Mouse (Mus musculus) lung, embryonic 16.5 days (tissue): Measurements from ENCODE around the gene Adcyap1r1. TPM values are rescaled to one million over a fixed set of nuclear protein-coding genes. Genes with fewer than 3 reads are reported as not detected.
A peak's percentile ranks its signal among the peaks of the same experiment; 100 is the strongest.

Experiments
- ATAC-seq: fragments of 200-750 bp; cut with Nextera tagmentation; 2 replicates; pipeline ENCODE4 v1.8.0; 2017; ENCODE audit warnings: low read depth, mild to moderate bottlenecking, moderate library complexity
- H3K27ac ChIP-seq: fragments of 300-500 bp; sonication (generic); 2 replicates; pipeline ENCODE4 v1.5.1; 2014; ENCODE audit warnings: mild to moderate bottlenecking, control low read depth, low read length
- H3K27me3 ChIP-seq: fragments of 300-500 bp; sonication (generic); 2 replicates; pipeline ENCODE4 v1.6.1; 2014; ENCODE audit warnings: low read depth, low read length, mixed read lengths; ENCODE audit not compliant: control insufficient read depth, insufficient read depth
- H3K36me3 ChIP-seq: fragments of 300-500 bp; sonication (generic); 2 replicates; pipeline ENCODE4 v1.6.1; 2014; ENCODE audit warnings: low read length; ENCODE audit not compliant: control insufficient read depth, insufficient read depth
- H3K4me1 ChIP-seq: fragments of 300-500 bp; sonication (generic); replicated peaks from 2 replicates; pipeline ENCODE4 v1.6.1; 2014; ENCODE audit warnings: low read length, mixed read lengths; ENCODE audit not compliant: control insufficient read depth, insufficient read depth
- H3K4me2 ChIP-seq: fragments of 300-500 bp; sonication (generic); 2 replicates; pipeline ENCODE4 v1.6.1; 2014; ENCODE audit warnings: low read depth, low read length, control low read depth
- H3K4me3 ChIP-seq: fragments of 300-500 bp; sonication (generic); 2 replicates; pipeline ENCODE4 v1.5.1; 2014; ENCODE audit warnings: mild to moderate bottlenecking, low read length, control low read depth
- H3K9ac ChIP-seq: fragments of 300-500 bp; sonication (generic); 2 replicates; pipeline ENCODE4 v1.6.1; 2014; ENCODE audit warnings: low read length, control low read depth
- H3K9me3 ChIP-seq: fragments of 300-500 bp; sonication (generic); 2 replicates; pipeline ENCODE4 v1.6.1; 2016; ENCODE audit warnings: low read length; ENCODE audit not compliant: control insufficient read depth
- whole genome bisulfite sequencing: fragments of 180-500 bp; shearing (Covaris S2); extraction: QIAGEN DNeasy Blood & Tissue Kit; methylation state at CpG from one replicate; pipeline ENCODE4 v1.1.7; 2014; 5-methylcytosine and 5-hydroxymethylcytosine counted together
- polyA plus RNA-seq: library from polyadenylated mRNA; unstranded; fragments of >200 nt; fragmentation: Nextera tagmentation; extraction: Ambion mirVana; gene quantifications from 2 replicates; pipeline ENCODE4 v1.2.1, GENCODE M21; 2015

Gene Adcyap1r1
- polyA plus RNA-seq, 1 experiment from 2014 or later: 0.58 TPM

DNA sequence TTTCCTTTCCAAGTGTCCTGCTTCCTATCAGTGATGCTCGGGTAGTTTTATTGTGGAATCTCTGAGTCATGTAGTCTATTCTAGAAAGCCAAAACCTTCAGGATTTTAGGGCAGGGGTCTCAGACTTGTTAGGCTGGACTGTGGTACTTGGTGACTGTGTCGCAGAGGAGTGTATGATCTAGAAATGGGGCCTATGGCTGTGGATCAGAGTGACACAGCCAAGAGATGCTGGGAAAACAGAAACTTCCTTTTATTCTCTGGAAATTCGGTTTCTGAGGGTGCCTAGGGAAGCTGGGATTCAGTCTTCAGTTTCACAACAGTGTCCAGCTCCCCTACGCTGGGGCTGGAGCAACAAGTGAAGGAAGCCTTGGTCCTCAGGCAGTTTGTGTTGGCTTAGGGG lies 7.1 kb upstream of the Adcyap1r1 start:
- no peak overlapping the region for H3K4me3 ChIP-seq
- H3K4me2 ChIP-seq: no peak overlapping the region
- H3K36me3 ChIP-seq: no peaks in the 10 kb centered on the region
- no peak overlapping the region for H3K27ac ChIP-seq
- H3K9me3 ChIP-seq: no peaks in the 10 kb centered on the region
- no peak overlapping the region for H3K9ac ChIP-seq
- H3K27me3 ChIP-seq: peaks cover 3% of the 10 kb centered on the region; the same call in 1 of the 2 replicates
- 44% methylated on average over 4 of the region's 4 CpGs for WGBS
- ATAC-seq: no peak
- H3K4me1 ChIP-seq: no peaks in the 10 kb centered on the region

GRCm38 (mm10) chr6:55448199-55448598 lies 3.6 kb upstream of the Adcyap1r1 start:
- peaks cover 35% of the 10 kb centered on the region for H3K27me3 ChIP-seq
- no peak overlapping the region for H3K4me3 ChIP-seq
- no peaks in the 10 kb centered on the region for H3K36me3 ChIP-seq
- H3K4me2 ChIP-seq: no peak overlapping the region
- peaks cover 3% of the 10 kb centered on the region; the same call in 1 of the 2 replicates for H3K4me1 ChIP-seq
- no peak overlapping the region for H3K9ac ChIP-seq
- no peak for ATAC-seq
- H3K27ac ChIP-seq: no peak overlapping the region
- 62% methylated on average over 9 of the region's 9 CpGs for WGBS
- no peaks in the 10 kb centered on the region for H3K9me3 ChIP-seq

GRCm38 (mm10) chr6:55448976-55449678 lies 2.7 kb upstream of the Adcyap1r1 start:
- no peaks in the 10 kb centered on the region for H3K9me3 ChIP-seq
- H3K9ac ChIP-seq: no peak overlapping the region
- peaks cover 3% of the 10 kb centered on the region; the same call in 1 of the 2 replicates for H3K4me1 ChIP-seq
- no peaks in the 10 kb centered on the region for H3K36me3 ChIP-seq
- H3K27me3 ChIP-seq: peaks cover 41% of the 10 kb centered on the region
- H3K4me2 ChIP-seq: no peak overlapping the region
- 74% methylated on average over 8 of the region's 8 CpGs for WGBS
- no peak overlapping the region for H3K27ac ChIP-seq
- no peak for ATAC-seq
- H3K4me3 ChIP-seq: no peak overlapping the region

GRCm38 (mm10) chr6:55452381-55452780 lies 603 bp downstream of the Adcyap1r1 start:
- Histone ChIP-seq H3K27ac (no peak overlapping the region), H3K27me3 (peaks cover 41% of the 10 kb centered on the region), H3K4me2 (peak overlapping the region; percentile 65), H3K4me3 (peak overlapping the region; percentile 47), H3K9me3 (no peaks in the 10 kb centered on the region), H3K9ac (no peak overlapping the region), H3K4me1 (peaks cover 3% of the 10 kb centered on the region; the same call in 1 of the 2 replicates), H3K36me3 (no peaks in the 10 kb centered on the region)
- 1% methylated on average over 24 of the region's 24 CpGs for WGBS
- ATAC-seq: no peak

- no peaks in the 10 kb centered on the region for H3K9me3 ChIP-seq
- no peak for ATAC-seq
- H3K36me3 ChIP-seq: no peaks in the 10 kb centered on the region
- H3K4me3 ChIP-seq: no peak overlapping the region
- H3K9ac ChIP-seq: no peak overlapping the region
- H3K4me2 ChIP-seq: no peak overlapping the region
- H3K27ac ChIP-seq: no peak overlapping the region
- 0% methylated on average over 1 of the region's 1 CpGs for WGBS
- peaks cover 3% of the 10 kb centered on the region; the same call in 1 of the 2 replicates for H3K4me1 ChIP-seq
- peaks cover 41% of the 10 kb centered on the region for H3K27me3 ChIP-seq
These were observed 1.8 kb downstream of the Adcyap1r1 start for GRCm38 (mm10) chr6:55453548-55453947.

DNA sequence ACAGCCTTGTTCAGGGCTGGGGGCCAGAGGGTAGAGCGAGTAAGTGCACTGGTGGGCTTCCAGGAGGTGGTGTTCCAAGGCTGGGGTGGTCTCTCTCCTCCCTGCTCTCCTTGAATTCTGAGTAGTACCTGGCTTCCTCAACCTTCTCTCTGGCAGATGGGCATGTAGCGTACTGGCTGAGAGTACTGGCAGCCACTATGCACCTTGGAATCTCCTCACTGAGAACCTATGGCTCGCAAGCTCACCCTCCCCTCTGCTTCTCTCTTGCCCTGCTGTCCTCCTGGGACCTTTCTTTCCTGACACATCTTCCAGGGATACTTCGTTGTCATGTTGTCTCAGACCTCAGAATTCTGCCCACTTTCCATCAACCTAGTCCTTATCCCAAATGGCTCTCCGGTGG lies 3.9 kb downstream of the Adcyap1r1 start:
- no peak overlapping the region for H3K27ac ChIP-seq
- H3K27me3 ChIP-seq: peaks cover 30% of the 10 kb centered on the region
- no peak for ATAC-seq
- H3K36me3 ChIP-seq: no peaks in the 10 kb centered on the region
- peaks cover 3% of the 10 kb centered on the region; the same call in 1 of the 2 replicates for H3K4me1 ChIP-seq
- H3K9ac ChIP-seq: no peak overlapping the region
- no peaks in the 10 kb centered on the region for H3K9me3 ChIP-seq
- no peak overlapping the region for H3K4me2 ChIP-seq
- no peak overlapping the region for H3K4me3 ChIP-seq
- WGBS: 75% methylated on average over 5 of the region's 5 CpGs

- 63% methylated on average over 7 of the region's 7 CpGs for WGBS
- H3K9me3 ChIP-seq: no peaks in the 10 kb centered on the region
- peak; percentile 23; the same call in 1 of the 2 replicates for ATAC-seq
- no peak overlapping the region for H3K27ac ChIP-seq
- H3K4me1 ChIP-seq: no peaks in the 10 kb centered on the region
- H3K36me3 ChIP-seq: no peaks in the 10 kb centered on the region
- no peak overlapping the region for H3K4me2 ChIP-seq
- no peak overlapping the region for H3K4me3 ChIP-seq
- peaks cover 11% of the 10 kb centered on the region for H3K27me3 ChIP-seq
- no peak overlapping the region for H3K9ac ChIP-seq
These were observed 5.9 kb downstream of the Adcyap1r1 start for GRCm38 (mm10) chr6:55457727-55458126.

DNA sequence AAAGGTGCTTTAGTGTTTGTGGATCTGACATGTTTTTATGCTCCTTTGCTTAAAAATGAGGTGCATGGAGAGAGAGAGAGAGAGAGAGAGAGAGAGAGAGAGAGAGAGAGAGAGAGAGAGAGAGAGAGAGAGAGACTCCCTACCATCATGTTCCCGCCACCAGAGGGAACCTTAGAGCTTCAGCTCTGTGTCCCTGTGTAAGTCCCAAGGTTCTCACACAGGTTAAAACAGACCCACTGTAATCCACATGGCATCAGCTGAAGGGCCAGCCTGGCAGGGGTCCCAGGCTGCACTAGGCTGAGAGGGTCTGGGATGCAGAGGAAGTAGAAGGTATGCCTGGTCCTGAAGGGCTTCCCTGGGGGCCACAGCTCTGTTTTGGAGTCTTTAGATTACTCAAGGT lies 6.4 kb downstream of the Adcyap1r1 start:
- Histone ChIP-seq H3K36me3 (no peaks in the 10 kb centered on the region), H3K4me2 (no peak overlapping the region), H3K27ac (no peak overlapping the region), H3K27me3 (peaks cover 7% of the 10 kb centered on the region), H3K9me3 (no peaks in the 10 kb centered on the region), H3K4me1 (no peaks in the 10 kb centered on the region), H3K4me3 (no peak overlapping the region), H3K9ac (no peak overlapping the region)
- ATAC-seq: no peak
- 9% methylated on average over 1 of the region's 1 CpGs for WGBS

GRCm38 (mm10) chr6:55459545-55460397 lies 8.0 kb downstream of the Adcyap1r1 start:
- H3K27me3 ChIP-seq: no peaks in the 10 kb centered on the region
- no peak overlapping the region for H3K4me3 ChIP-seq
- no peak overlapping the region for H3K27ac ChIP-seq
- H3K9me3 ChIP-seq: no peaks in the 10 kb centered on the region
- 79% methylated on average over 20 of the region's 20 CpGs for WGBS
- no peaks in the 10 kb centered on the region for H3K36me3 ChIP-seq
- no peak for ATAC-seq
- H3K4me2 ChIP-seq: no peak overlapping the region
- H3K9ac ChIP-seq: no peak overlapping the region
- no peaks in the 10 kb centered on the region for H3K4me1 ChIP-seq
